Mouse (Mus musculus) spleen, embryonic (tissue): ENCODE measurements around the gene Spred1.

Source experiments
- CTCF ChIA-PET: fragments of 350-600 bp; sonication (Branson Sonifier 250); formaldehyde crosslinking; loops from one replicate; lab custom pipeline; 2022; lab: Charles Lee

Spred1 gene

DNA sequence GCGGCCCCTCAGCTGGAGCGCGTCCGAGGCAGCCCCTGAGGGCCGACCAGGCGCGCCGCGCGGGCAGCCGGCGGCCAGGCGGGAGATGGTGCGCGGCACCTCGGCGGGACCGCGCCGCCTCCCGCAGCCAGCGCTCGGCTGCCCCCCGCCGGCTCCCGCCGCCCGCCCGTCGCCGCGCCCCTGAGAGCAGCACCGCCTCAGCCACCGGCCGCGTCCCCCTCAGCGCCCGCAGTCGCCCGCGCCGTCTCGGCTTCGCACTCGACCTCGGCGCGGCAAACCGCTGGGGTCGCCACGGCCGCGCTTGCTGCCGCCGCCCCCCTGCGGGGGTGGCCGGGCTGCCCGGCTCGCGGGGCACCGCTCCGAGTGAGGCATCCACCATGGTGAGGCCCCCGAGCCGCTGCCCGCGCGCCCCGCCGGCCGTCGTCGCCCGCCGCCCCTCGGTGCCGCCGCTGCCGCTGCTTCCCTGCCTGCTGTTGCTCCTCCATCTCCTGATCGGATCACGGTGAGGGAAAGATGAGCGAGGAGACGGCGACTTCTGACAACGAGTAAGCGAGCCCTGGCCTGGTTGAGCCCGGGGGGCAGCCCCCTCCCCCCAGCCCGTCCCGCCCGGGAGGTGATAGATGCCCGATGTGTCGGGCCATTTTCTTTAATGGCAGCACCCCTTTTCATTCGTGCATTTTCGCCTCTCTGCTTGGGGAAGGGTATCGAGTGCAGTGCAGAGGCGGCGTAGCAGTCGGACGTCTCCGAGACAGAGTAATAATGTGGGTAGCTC lies at the start of gene Spred1:
Gene Spred1, plus strand, starts transcription at position 163 of the 772 bp plus-strand sequence.
- CTCF ChIA-PET: interaction anchor here (0.6 kb wide), 1 partner anchor 343 kb away, joined by 3 read pairs; no protein-coding TSS in a partner anchor

- CTCF ChIA-PET: interaction anchor here (0.6 kb wide), 1 partner anchor 178 kb away, joined by 6 read pairs; no protein-coding TSS in a partner anchor
These were observed 49.6 kb upstream of the Spred1 start for GRCm38 (mm10) chr2:117071596-117071995.

DNA sequence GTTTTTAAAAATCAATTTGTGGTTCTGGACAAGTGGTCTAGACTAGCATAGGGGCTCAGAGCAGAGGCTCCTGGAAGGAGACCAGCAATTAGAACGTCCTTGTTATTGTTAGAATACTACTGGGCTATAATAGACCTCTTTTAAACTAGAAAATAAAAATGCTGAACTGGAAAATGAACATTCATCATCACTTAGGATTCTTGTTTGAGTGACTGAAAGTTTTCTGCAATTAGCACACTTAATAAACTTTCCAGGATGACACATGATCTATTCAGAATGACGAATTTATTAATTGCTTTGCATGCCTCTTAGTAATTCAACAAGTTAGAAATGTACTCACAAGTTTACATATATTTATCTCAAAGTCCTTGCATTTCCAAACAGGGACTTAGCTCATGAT lies 42.5 kb upstream of the Spred1 start:
- CTCF ChIA-PET: no interaction called here

GRCm38 (mm10) chr2:117079621-117080020 lies 41.6 kb upstream of the Spred1 start:
- CTCF ChIA-PET: no interaction called here

- CTCF ChIA-PET: no interaction called here
These were observed 35.0 kb upstream of the Spred1 start for GRCm38 (mm10) chr2:117086002-117086765.

- CTCF ChIA-PET: interaction anchor here (0.7 kb wide), 1 partner anchor 27 kb away, joined by 12 read pairs; no protein-coding TSS in a partner anchor
These were observed 34.3 kb upstream of the Spred1 start for GRCm38 (mm10) chr2:117086766-117087457.

DNA sequence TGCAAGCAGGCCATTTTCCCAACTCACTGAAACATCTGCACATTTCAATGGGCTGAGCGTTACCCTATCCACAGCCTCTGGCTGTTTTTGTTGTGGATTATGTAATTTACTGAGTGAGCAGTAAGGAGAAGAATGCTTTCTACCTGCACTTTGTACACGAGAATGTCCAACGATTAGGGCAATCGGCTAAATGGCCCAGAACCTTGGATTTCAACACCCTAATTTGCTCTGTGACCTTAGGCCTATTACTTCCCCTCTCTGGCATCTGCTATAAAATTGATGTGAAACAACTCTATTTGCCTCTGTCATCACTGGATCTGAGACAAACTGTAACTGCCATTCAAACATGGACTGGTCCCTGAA lies 33.7 kb upstream of the Spred1 start:
- CTCF ChIA-PET: interaction anchor here (0.7 kb wide), 1 partner anchor 26 kb away, joined by 12 read pairs; no protein-coding TSS in a partner anchor

- CTCF ChIA-PET: no interaction called here
These were observed 31.7 kb upstream of the Spred1 start for GRCm38 (mm10) chr2:117089482-117089881.

- CTCF ChIA-PET: no interaction called here
These were observed 31.1 kb upstream of the Spred1 start for GRCm38 (mm10) chr2:117090061-117090460.

DNA sequence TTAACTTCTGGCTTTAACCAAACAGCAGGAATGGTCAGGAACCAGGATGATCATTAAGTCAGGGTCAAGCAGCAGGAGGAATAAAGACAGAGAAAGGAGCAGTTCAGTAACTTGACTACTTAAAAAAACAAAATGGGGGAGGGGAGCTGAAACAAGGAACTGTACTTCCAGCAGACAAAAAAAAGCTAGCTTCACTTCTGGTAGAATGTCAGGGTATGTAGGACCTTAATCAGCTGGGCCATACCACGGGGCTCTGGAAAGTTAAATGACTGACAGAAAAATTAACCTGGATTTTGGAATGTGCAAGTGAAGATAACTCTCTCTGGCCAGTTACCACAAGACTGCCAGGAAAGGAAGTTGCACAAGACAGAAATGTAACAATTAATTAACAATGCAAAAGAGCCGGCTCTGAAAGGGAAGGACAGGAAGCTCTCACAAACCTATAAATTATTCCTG lies 28.2 kb upstream of the Spred1 start:
- CTCF ChIA-PET: no interaction called here

DNA sequence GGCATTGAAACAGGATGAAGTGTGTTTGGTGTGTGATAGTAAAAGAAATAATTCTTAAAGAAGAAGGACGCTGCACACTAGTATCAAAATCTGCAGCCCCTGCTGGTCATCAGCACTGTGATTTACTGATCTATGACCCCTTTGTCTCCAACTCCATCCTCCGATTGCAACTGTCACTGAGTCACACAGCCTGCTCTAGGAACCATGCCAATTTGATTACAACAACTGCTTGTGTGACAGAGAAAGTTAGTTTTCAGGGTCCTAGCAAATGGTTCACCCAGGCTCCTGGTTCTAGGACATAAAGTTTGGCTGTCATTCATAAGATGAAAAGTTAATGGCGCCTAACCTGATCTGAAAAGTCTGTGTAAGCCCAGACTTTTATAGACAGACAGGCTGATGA lies 25.7 kb upstream of the Spred1 start:
- CTCF ChIA-PET: no interaction called here

GRCm38 (mm10) chr2:117097305-117097704 lies 23.9 kb upstream of the Spred1 start:
- CTCF ChIA-PET: interaction anchor here (0.7 kb wide), 1 partner anchor 1297 kb away, joined by 5 read pairs; no protein-coding TSS in a partner anchor

GRCm38 (mm10) chr2:117099316-117099715 lies 21.9 kb upstream of the Spred1 start:
- CTCF ChIA-PET: interaction anchor here (0.6 kb wide), 1 partner anchor 133 kb away, joined by 5 read pairs; no protein-coding TSS in a partner anchor

DNA sequence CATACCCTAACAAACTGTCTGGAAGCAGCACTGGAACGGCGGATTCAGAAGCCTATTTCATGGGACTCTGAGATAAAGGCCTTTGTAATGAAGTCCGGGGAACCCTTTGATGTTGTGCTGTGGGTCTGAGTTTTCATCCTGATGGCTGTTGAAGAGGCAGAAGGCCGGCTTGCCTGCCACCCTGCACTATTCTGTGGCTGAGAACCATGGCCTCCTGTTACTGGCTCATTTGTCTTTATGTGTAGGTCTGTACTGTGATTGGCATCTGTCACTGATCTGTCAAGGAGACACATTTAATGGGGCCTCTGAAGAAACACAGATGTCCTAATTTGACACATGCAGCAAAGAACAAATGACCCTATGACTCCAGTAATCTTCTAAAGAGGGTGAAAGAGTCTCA lies 17.7 kb upstream of the Spred1 start:
- CTCF ChIA-PET: no interaction called here

DNA sequence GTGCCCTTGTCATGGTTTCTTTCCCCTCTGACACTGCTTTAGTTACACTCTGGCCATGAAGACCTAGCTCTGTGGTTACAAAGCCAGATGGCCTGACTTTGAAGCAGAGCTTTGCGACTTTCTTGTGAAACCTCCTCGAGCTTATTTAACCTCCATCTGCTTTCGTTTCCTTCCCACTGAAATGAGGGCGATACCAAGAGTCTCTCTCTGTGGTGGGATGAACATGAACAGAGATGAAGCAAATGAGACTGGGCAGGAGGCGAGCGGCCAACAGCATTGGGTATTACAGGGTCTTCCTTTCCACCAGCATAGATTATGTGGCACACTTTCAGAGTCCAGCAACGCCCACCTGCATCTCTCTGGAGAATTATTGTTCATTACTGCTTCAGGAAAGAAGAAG lies 15.8 kb upstream of the Spred1 start:
- CTCF ChIA-PET: no interaction called here

DNA sequence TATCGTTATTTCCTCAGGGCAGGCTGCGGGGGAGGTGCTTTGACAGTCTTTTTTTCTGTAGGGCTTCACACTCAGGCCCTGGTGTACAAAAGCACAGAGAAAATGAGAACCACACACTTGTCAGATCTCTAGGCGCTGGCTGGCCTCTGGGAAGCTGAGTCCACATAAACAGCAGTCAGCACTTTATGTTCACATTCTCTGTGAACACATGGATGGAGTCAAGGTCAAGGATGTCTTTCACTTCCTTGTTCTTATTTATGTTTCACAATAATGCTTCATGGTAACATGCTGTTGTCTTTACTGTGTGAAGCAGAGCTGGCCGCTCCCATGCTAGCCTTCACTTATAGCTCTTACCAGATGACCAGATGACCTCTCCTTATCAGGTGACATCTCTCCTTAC lies 13.1 kb upstream of the Spred1 start:
- CTCF ChIA-PET: no interaction called here

DNA sequence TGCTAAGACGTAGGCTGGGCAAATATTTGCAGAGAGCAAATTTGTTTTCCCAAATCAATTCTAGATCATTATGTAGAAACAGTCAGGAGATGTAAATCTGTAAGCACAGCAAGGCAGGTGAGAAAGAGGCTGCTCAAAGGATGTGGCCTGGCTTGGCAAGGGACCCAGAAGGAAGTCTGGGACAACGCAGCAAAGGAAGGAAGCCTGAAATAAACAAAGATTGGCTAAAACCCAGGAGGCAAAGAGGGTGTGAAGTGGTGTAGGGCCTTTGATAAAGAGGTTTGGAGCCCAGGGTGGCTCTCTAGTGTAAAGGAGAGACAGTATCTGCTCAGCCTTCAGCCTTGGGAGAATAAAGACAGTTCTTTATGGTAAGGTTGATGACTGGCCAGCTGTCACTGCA lies 11.9 kb upstream of the Spred1 start:
- CTCF ChIA-PET: no interaction called here

- CTCF ChIA-PET: interaction anchor here (0.9 kb wide), 1 partner anchor 9 kb away, joined by 4 read pairs; no protein-coding TSS in a partner anchor
These were observed 10.8 kb upstream of the Spred1 start for GRCm38 (mm10) chr2:117110355-117110866.

DNA sequence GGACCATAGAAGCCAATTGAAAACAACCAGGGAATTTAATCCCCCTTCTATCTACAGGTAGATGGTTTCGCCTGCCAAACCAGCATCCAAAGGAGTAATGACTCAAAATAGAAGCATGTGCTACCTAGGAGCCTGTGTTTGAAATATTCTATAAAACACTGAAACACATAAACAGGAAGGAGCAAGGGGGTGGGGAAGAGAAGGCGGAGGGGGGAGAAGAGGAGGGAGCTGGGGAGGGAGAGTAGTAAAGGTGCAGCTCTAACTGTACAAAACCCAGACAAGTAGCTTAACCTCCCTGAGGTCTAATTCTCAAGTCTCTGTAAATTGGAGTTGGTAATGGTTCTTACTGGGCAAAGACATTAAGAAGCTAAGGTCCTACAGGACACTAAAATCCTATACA lies 7.9 kb upstream of the Spred1 start:
- CTCF ChIA-PET: interaction anchor here (0.6 kb wide), 1 partner anchor 26 kb away, joined by 12 read pairs; no protein-coding TSS in a partner anchor

DNA sequence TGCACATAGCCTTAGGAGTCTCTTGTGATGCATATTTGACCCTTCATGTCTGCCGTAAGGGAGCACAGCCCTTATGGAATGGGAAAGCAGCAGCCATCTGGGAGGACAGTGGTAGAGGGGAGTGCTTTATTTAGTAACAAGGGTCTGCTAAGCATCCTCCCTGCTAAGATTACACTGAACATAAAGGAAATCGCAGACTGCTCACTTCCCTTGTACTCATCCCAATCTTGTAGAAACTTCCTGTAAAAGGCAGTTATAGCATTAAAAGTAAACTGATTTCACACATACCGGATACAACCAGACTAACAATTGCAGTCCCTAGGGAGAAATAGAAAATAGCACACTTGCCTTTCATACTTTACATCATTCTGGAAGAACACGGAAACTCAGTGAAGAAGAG lies 7.4 kb upstream of the Spred1 start:
- CTCF ChIA-PET: interaction anchor here (0.6 kb wide), 1 partner anchor 27 kb away, joined by 12 read pairs; no protein-coding TSS in a partner anchor

GRCm38 (mm10) chr2:117118516-117118915 lies 2.7 kb upstream of the Spred1 start:
- CTCF ChIA-PET: no interaction called here
